Mouse (Mus musculus): Measurements from ENCODE around the gene Npcd. TPM values are rescaled to one million over a fixed set of nuclear protein-coding genes. Genes with fewer than 3 reads are reported as not detected.

The Npcd gene
- polyA plus RNA-seq (2014; fragmentation: Nextera tagmentation; extraction: Ambion mirVana): 0.22 TPM in 1 of 2 replicates, not detected in the other

DNA sequence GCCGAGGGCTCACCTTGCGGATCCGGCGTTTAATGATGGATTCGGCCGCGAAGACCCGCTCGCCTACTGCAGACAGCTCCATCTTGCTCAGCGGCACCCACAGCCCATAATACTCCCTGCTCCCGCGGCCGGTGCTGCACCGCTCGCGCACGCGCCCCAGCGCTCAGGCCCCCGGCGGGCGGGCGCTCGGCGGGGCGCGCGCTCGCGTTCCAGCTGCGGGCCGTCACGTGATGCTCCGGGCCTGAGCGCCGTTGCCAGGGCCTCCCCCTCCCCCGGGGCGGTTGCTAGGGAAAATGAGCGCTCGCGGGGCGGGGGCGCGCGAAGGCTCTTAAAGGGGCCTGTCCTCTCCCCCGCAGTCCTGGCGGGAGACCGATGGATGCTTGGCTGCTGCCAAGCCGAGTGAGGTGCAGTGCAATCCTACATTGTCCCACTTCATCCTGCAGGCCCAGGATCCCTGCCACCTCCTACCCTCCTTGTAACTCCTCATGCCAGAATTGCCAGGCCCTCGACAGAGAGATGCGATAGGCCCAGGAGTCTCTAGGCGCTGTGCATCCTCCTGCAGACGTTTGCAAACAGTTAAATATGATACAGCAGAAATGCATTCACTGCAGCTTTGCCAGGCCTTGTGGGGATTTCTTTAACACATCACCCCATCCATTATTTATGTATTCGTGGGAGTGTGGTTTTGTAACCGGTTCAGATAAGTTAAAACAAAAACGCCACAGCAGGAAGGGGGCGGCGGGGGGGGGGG is at the start of gene Npcd, which contains the start of gene Cbx6:
Gene Npcd (minus strand): TSS at position 108 of the 751 bp plus-strand sequence.
Gene Cbx6 (minus strand): TSS at position 559 of the 751 bp plus-strand sequence.
- Histone ChIP-seq H3K4me1 (ENCODE audit: control insufficient read depth, insufficient read depth, low read length) (peaks cover 33% of the 10 kb centered on the region), H3K27ac (ENCODE audit: low read depth, low read length) (peak within 1 kb of the TSS; percentile 92), H3K27me3 (ENCODE audit: control insufficient read depth, insufficient read depth, low read length) (no peaks in the 10 kb centered on the region), H3K4me3 (ENCODE audit: low read length) (peak within 1 kb of the TSS; percentile 86), H3K9me3 (ENCODE audit: control insufficient read depth, low read length) (no peaks in the 10 kb centered on the region), H3K36me3 (ENCODE audit: control insufficient read depth, insufficient read depth, low read length) (peaks cover 13% of the 10 kb centered on the region), H3K9ac (ENCODE audit: low read depth, low read length) (peak within 1 kb of the TSS; percentile 86), H3K4me2 (replicated peaks; ENCODE audit: low read depth, low read length) (peak within 1 kb of the TSS; percentile 82)
- ATAC-seq (ENCODE audit: low FRiP score, low TSS enrichment): peak; percentile 91
- under 1% methylated on average over 47 of the region's 58 CpGs for WGBS

DNA sequence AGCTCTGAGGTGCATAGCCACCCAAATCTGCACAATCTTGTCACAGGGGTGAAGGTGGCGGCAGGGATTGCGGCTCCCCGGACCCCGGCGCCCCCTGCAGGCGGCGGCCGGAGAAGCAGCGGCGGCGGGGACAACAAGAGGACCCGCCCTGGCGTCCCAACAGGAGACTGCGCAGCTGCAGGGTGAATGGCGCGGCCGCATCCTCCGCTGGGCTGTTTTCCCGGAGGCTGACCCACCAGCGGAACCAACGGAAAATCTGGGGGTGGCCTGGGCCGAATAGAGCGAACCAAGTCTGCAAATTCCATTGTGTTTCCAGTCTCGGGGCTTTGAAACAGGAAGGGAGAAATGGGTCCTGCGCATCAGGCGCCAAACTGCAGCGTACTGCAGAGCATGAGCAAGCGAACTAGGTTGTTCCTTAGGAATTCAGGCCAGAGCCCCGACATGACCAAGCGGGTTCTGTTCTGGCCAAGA is 49.4 kb upstream of the Npcd start:
- no peaks in the 10 kb centered on the region for H3K9me3 ChIP-seq (ENCODE audit: control insufficient read depth, low read length)
- H3K4me3 ChIP-seq (ENCODE audit: low read length): peak overlapping the region; percentile 46
- H3K9ac ChIP-seq (ENCODE audit: low read depth, low read length): peak overlapping the region; percentile 61
- ATAC-seq (ENCODE audit: low FRiP score, low TSS enrichment): peak; percentile 91
- WGBS: under 1% methylated on average over 30 of the region's 30 CpGs
- peak overlapping the region; percentile 54 for H3K4me2 ChIP-seq (replicated peaks; ENCODE audit: low read depth, low read length)
- no peaks in the 10 kb centered on the region for H3K27me3 ChIP-seq (ENCODE audit: control insufficient read depth, insufficient read depth, low read length)
- peaks cover 10% of the 10 kb centered on the region; the same call in 1 of the 2 replicates for H3K4me1 ChIP-seq (ENCODE audit: control insufficient read depth, insufficient read depth, low read length)
- H3K36me3 ChIP-seq (ENCODE audit: control insufficient read depth, insufficient read depth, low read length): no peaks in the 10 kb centered on the region
- peak overlapping the region; percentile 60; the same call in 1 of the 2 replicates for H3K27ac ChIP-seq (ENCODE audit: low read depth, low read length)

- Histone ChIP-seq H3K27ac (ENCODE audit: low read depth, low read length) (no peak overlapping the region), H3K9ac (ENCODE audit: low read depth, low read length) (0 out of 2 replicates have a peak overlapping the region, but pooled peaks have one; percentile 61)
- 24% methylated on average over 19 of the region's 19 CpGs for WGBS
These were observed 48.7 kb upstream of the Npcd start for GRCm38 (mm10) chr15:79882623-79883267.

DNA sequence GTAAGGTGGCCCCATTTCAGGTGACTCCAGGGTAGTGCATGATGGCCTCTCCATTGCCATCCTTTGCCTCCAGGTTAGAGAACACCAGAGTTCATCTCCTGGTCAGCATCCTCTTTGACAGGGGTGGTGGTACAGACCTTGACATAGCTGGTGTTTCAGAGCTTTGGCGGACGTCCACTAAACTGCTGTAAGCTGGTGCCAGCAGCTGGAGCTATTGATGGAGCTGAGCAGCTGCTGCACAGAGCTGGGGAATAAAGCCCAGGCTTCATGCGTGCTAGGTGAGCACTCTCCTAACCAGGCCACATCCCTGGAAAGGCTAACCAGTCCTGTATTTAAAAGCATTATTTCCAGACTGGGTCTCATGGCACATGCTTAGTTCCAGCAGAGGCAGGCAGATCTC is 46.4 kb upstream of the Npcd start:
- Histone ChIP-seq H3K9me3 (ENCODE audit: control insufficient read depth, low read length) (no peaks in the 10 kb centered on the region), H3K9ac (ENCODE audit: low read depth, low read length) (no peak overlapping the region), H3K27ac (ENCODE audit: low read depth, low read length) (no peak overlapping the region), H3K36me3 (ENCODE audit: control insufficient read depth, insufficient read depth, low read length) (no peaks in the 10 kb centered on the region), H3K4me2 (replicated peaks; ENCODE audit: low read depth, low read length) (no peak overlapping the region), H3K4me1 (ENCODE audit: control insufficient read depth, insufficient read depth, low read length) (peaks cover 10% of the 10 kb centered on the region; the same call in 1 of the 2 replicates), H3K4me3 (ENCODE audit: low read length) (no peak overlapping the region), H3K27me3 (ENCODE audit: control insufficient read depth, insufficient read depth, low read length) (no peaks in the 10 kb centered on the region)
- no peak for ATAC-seq (ENCODE audit: low FRiP score, low TSS enrichment)
- WGBS: 85% methylated on average over 3 of the region's 3 CpGs

More at GRCm38 (mm10) chr15:79882623-79883267, 48.7 kb upstream of the Npcd start:
- Histone ChIP-seq H3K4me1 (ENCODE audit: control insufficient read depth, insufficient read depth, low read length) (peaks cover 10% of the 10 kb centered on the region; the same call in 1 of the 2 replicates), H3K36me3 (ENCODE audit: control insufficient read depth, insufficient read depth, low read length) (no peaks in the 10 kb centered on the region), H3K27me3 (ENCODE audit: control insufficient read depth, insufficient read depth, low read length) (no peaks in the 10 kb centered on the region), H3K4me3 (ENCODE audit: low read length) (peak overlapping the region; percentile 46), H3K9me3 (ENCODE audit: control insufficient read depth, low read length) (no peaks in the 10 kb centered on the region), H3K4me2 (replicated peaks; ENCODE audit: low read depth, low read length) (peak overlapping the region; percentile 54)
- ATAC-seq (ENCODE audit: low FRiP score, low TSS enrichment): no peak

DNA sequence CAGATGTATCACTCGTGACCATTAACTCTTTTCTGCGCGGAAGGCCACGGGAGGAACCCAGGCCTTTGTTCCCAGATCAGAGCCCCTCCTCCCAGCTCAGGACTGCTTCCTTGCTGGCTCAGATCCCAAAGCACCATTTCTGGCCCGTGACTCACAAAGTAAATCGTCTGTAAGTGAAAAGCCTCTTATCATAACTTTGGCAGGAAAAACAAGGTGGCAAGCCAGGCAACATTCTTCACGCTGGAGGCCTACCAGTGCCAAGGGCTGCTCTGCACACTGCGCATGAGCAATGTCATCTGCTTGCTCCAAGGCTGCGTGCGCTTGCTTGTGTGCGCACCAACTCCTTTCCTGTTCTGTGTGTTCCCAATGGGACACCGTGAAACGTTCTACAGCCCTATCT is 45.3 kb upstream of the Npcd start:
- H3K9me3 ChIP-seq (ENCODE audit: control insufficient read depth, low read length): no peaks in the 10 kb centered on the region
- H3K36me3 ChIP-seq (ENCODE audit: control insufficient read depth, insufficient read depth, low read length): no peaks in the 10 kb centered on the region
- peak overlapping the region; percentile 74 for H3K27ac ChIP-seq (ENCODE audit: low read depth, low read length)
- no peak overlapping the region for H3K4me3 ChIP-seq (ENCODE audit: low read length)
- H3K4me2 ChIP-seq (replicated peaks; ENCODE audit: low read depth, low read length): 0 out of 2 replicates have a peak overlapping the region, but pooled peaks have one; percentile 10
- peaks cover 10% of the 10 kb centered on the region; the same call in 1 of the 2 replicates for H3K4me1 ChIP-seq (ENCODE audit: control insufficient read depth, insufficient read depth, low read length)
- WGBS: 42% methylated on average over 13 of the region's 13 CpGs
- no peak for ATAC-seq (ENCODE audit: low FRiP score, low TSS enrichment)
- no peaks in the 10 kb centered on the region for H3K27me3 ChIP-seq (ENCODE audit: control insufficient read depth, insufficient read depth, low read length)
- no peak overlapping the region for H3K9ac ChIP-seq (ENCODE audit: low read depth, low read length)

- Histone ChIP-seq H3K27me3 (ENCODE audit: control insufficient read depth, insufficient read depth, low read length) (no peaks in the 10 kb centered on the region), H3K4me2 (replicated peaks; ENCODE audit: low read depth, low read length) (0 out of 2 replicates have a peak overlapping the region, but pooled peaks have one; percentile 10), H3K9me3 (ENCODE audit: control insufficient read depth, low read length) (no peaks in the 10 kb centered on the region), H3K9ac (ENCODE audit: low read depth, low read length) (no peak overlapping the region), H3K27ac (ENCODE audit: low read depth, low read length) (peak overlapping the region; percentile 74; the same call in 1 of the 2 replicates), H3K4me3 (ENCODE audit: low read length) (no peak overlapping the region), H3K4me1 (ENCODE audit: control insufficient read depth, insufficient read depth, low read length) (peaks cover 10% of the 10 kb centered on the region; the same call in 1 of the 2 replicates), H3K36me3 (ENCODE audit: control insufficient read depth, insufficient read depth, low read length) (no peaks in the 10 kb centered on the region)
- ATAC-seq (ENCODE audit: low FRiP score, low TSS enrichment): no peak
- 53% methylated on average over 6 of the region's 6 CpGs for WGBS
These were observed 44.7 kb upstream of the Npcd start for GRCm38 (mm10) chr15:79878725-79879136.

- Histone ChIP-seq H3K4me3 (ENCODE audit: low read length) (no peak overlapping the region), H3K4me2 (replicated peaks; ENCODE audit: low read depth, low read length) (no peak overlapping the region), H3K4me1 (ENCODE audit: control insufficient read depth, insufficient read depth, low read length) (0 out of 2 replicates have a peak, but pooled peaks cover 6% of the 10 kb centered on the region), H3K27me3 (ENCODE audit: control insufficient read depth, insufficient read depth, low read length) (no peaks in the 10 kb centered on the region), H3K9me3 (ENCODE audit: control insufficient read depth, low read length) (no peaks in the 10 kb centered on the region), H3K36me3 (ENCODE audit: control insufficient read depth, insufficient read depth, low read length) (no peaks in the 10 kb centered on the region), H3K27ac (ENCODE audit: low read depth, low read length) (no peak overlapping the region), H3K9ac (ENCODE audit: low read depth, low read length) (no peak overlapping the region)
- ATAC-seq (ENCODE audit: low FRiP score, low TSS enrichment): no peak
- WGBS: 71% methylated on average over 18 of the region's 18 CpGs
These were observed 41.4 kb upstream of the Npcd start for GRCm38 (mm10) chr15:79875261-79875995.

DNA sequence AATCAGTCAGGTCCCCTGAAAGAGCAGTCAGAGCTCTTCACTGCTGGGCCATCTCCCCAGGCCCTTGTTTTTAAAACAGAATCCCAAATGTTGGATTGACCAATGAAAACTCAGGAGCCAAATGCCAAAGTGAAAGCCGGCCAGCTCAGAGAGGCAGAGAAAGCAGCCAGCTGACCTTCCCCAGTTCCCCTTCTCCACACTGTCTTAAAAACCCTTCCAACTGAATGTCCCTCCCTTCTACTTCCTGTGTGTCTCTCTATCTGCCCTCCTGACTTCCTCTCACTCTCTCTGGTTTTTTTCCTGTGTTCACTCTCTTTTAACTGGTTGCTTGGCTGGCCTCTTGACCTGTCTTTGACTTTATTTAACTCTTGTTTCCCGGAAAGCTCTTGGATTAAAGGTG is 40.0 kb upstream of the Npcd start:
- no peak for ATAC-seq (ENCODE audit: low FRiP score, low TSS enrichment)
- no peak overlapping the region for H3K9ac ChIP-seq (ENCODE audit: low read depth, low read length)
- no peak overlapping the region for H3K4me3 ChIP-seq (ENCODE audit: low read length)
- H3K9me3 ChIP-seq (ENCODE audit: control insufficient read depth, low read length): peaks cover 4% of the 10 kb centered on the region; the same call in 1 of the 2 replicates
- no peaks in the 10 kb centered on the region for H3K27me3 ChIP-seq (ENCODE audit: control insufficient read depth, insufficient read depth, low read length)
- WGBS: 66% methylated on average over 2 of the region's 2 CpGs
- H3K4me1 ChIP-seq (ENCODE audit: control insufficient read depth, insufficient read depth, low read length): 0 out of 2 replicates have a peak, but pooled peaks cover 2% of the 10 kb centered on the region
- no peak overlapping the region for H3K4me2 ChIP-seq (replicated peaks; ENCODE audit: low read depth, low read length)
- no peak overlapping the region for H3K27ac ChIP-seq (ENCODE audit: low read depth, low read length)
- H3K36me3 ChIP-seq (ENCODE audit: control insufficient read depth, insufficient read depth, low read length): no peaks in the 10 kb centered on the region
